Mouse (Mus musculus): ENCODE data around the gene Gpatch8. TPM values are rescaled to one million over a fixed set of nuclear protein-coding genes. Genes with fewer than 3 reads are reported as not detected.

Gene Gpatch8
- total and polyA plus RNA-seq, 3 experiments = 11.5 to 24.7 (median 16.6) TPM

GRCm38 (mm10) chr11:102435754-102436470, 120.3 kb downstream of the Gpatch8 start:
- in situ Hi-C loops (cut with MboI; ENCODE audit: low pct_ligation_motif_present, low pct_unique_long_range_greater_than_20kb, low sequenced_read_pairs) = no loop called here
- TF ChIP-seq HCFC1 (IDR thresholded peaks at IDR 0.05; ENCODE audit: low read depth, low read length) (no peak), SMC3 (IDR thresholded peaks at IDR 0.05; ENCODE audit: low read depth, low read length) (no peak), E2F4 (IDR thresholded peaks at IDR 0.05; ENCODE audit: insufficient replicate concordance, low read depth, low read length) (no peak), MAZ (IDR thresholded peaks at IDR 0.05; ENCODE audit: low read depth, low read length) (no peak), MEF2A (IDR thresholded peaks at IDR 0.05; ENCODE audit: borderline replicate concordance, low read depth, low read length) (no peak), POLR2A (IDR thresholded peaks at IDR 0.05; ENCODE audit: low read depth, low read length) (no peak), NELFE (IDR thresholded peaks at IDR 0.05; ENCODE audit: low read depth, low read length) (no peak), ZC3H11A (IDR thresholded peaks at IDR 0.05; ENCODE audit: low read depth, low read length) (no peak), RCOR1 (conservative IDR thresholded peaks at IDR 0.05; ENCODE audit: low read depth, low read length) (no peak), USF2 (conservative IDR thresholded peaks at IDR 0.05; ENCODE audit: low read depth, low read length) (no peak), JUND (conservative IDR thresholded peaks at IDR 0.05; ENCODE audit: low read depth, low read length) (no peak), MAFK (IDR thresholded peaks at IDR 0.05; ENCODE audit: insufficient replicate concordance, low read length) (no peak), ZMIZ1 (IDR thresholded peaks at IDR 0.05; ENCODE audit: low read depth, low read length) (no peak), CHD1 (IDR thresholded peaks at IDR 0.05; ENCODE audit: low read depth, low read length) (no peak), MYC (IDR thresholded peaks at IDR 0.05; ENCODE audit: low read depth, low read length) (no peak), RAD21 (IDR thresholded peaks at IDR 0.05; ENCODE audit: low read depth, low read length) (no peak), SIN3A (IDR thresholded peaks at IDR 0.05; ENCODE audit: low read length) (no peak), MXI1 (IDR thresholded peaks at IDR 0.05; ENCODE audit: low read depth, low read length) (no peak)
- Histone ChIP-seq H3K27me3 (replicated peaks) (no peaks in the 10 kb centered on the region), H3K4me1 (ENCODE audit: control insufficient read depth in 1 of 2, insufficient read depth in 2 of 2) (peaks cover 27 to 40% of the 10 kb centered on the region in 2 experiments), H3K36me3 (replicated peaks in 1 of 2; ENCODE audit: control insufficient read depth in 1 of 2, insufficient read depth in 1 of 2, low read length in 1 of 2) (peaks cover 24 to 47% of the 10 kb centered on the region in 2 experiments), H3K4me2 (ENCODE audit: insufficient read depth, low read depth, poor library complexity, severe bottlenecking) (no peak overlapping the region), H3K79me2 (replicated peaks; ENCODE audit: control insufficient read depth, extremely low read depth, insufficient read depth, poor library complexity, severe bottlenecking) (no peaks in the 10 kb centered on the region), H3K9me3 (replicated peaks; ENCODE audit: low read length) (peaks cover 29% of the 10 kb centered on the region), H3K9ac (ENCODE audit: insufficient read depth, low read depth) (no peak overlapping the region), H3K27ac (ENCODE audit: insufficient read depth, low read depth) (no peak overlapping the region), H3K4me3 (replicated peaks in 1 of 3; ENCODE audit: low read depth in 2 of 3, low read length in 2 of 3, poor library complexity in 1 of 3) (no peak overlapping the region)
- dilution Hi-C loops (cut with MboI; ENCODE audit: extremely low pct_ligation_motif_present, extremely low pct_unique_long_range_greater_than_20kb, low sequenced_read_pairs) = no loop called here
- no peak for DNase-seq (ENCODE audit: extremely low read depth)

- H3K36me3 ChIP-seq (replicated peaks in 1 of 2; ENCODE audit: control insufficient read depth in 1 of 2, insufficient read depth in 1 of 2, low read length in 1 of 2) = peaks cover 24 to 47% of the 10 kb centered on the region in 2 experiments
- TF ChIP-seq POLR2A (IDR thresholded peaks at IDR 0.05; ENCODE audit: low read depth, low read length) = no peak
- TF ChIP-seq PAX5 (IDR thresholded peaks at IDR 0.05; ENCODE audit: low read length) = no peak
- no peak for TF ChIP-seq MAZ (IDR thresholded peaks at IDR 0.05; ENCODE audit: low read depth, low read length)
- TF ChIP-seq ZMIZ1 (IDR thresholded peaks at IDR 0.05; ENCODE audit: low read depth, low read length) = no peak
- TF ChIP-seq USF2 (conservative IDR thresholded peaks at IDR 0.05; ENCODE audit: low read depth, low read length) = no peak
- no peak for TF ChIP-seq MYC (IDR thresholded peaks at IDR 0.05; ENCODE audit: low read depth, low read length)
- no peak for TF ChIP-seq ZC3H11A (IDR thresholded peaks at IDR 0.05; ENCODE audit: low read depth, low read length)
Observed at GRCm38 (mm10) chr11:102434816-102435705, 121.1 kb downstream of the Gpatch8 start.

More at GRCm38 (mm10) chr11:102434816-102435705, 121.1 kb downstream of the Gpatch8 start:
- Histone ChIP-seq H3K27me3 (replicated peaks) (no peaks in the 10 kb centered on the region), H3K4me3 (replicated peaks in 1 of 3; ENCODE audit: low read depth in 2 of 3, low read length in 2 of 3, poor library complexity in 1 of 3) (no peak overlapping the region), H3K4me2 (ENCODE audit: insufficient read depth, low read depth, poor library complexity, severe bottlenecking) (no peak overlapping the region), H3K9ac (ENCODE audit: insufficient read depth, low read depth) (no peak overlapping the region), H3K27ac (ENCODE audit: insufficient read depth, low read depth) (no peak overlapping the region), H3K4me1 (ENCODE audit: control insufficient read depth in 1 of 2, insufficient read depth in 2 of 2) (peaks cover 27 to 40% of the 10 kb centered on the region in 2 experiments), H3K79me2 (replicated peaks; ENCODE audit: control insufficient read depth, extremely low read depth, insufficient read depth, poor library complexity, severe bottlenecking) (no peaks in the 10 kb centered on the region), H3K9me3 (replicated peaks; ENCODE audit: low read length) (peaks cover 29% of the 10 kb centered on the region)
- dilution Hi-C loops (cut with MboI; ENCODE audit: extremely low pct_ligation_motif_present, extremely low pct_unique_long_range_greater_than_20kb, low sequenced_read_pairs) (no loop called here), in situ Hi-C loops (cut with MboI; ENCODE audit: low pct_ligation_motif_present, low pct_unique_long_range_greater_than_20kb, low sequenced_read_pairs) (loop anchor here (5.0 kb wide), 1 partner anchor 133 kb away; no protein-coding TSS in a partner anchor)
- DNase-seq (ENCODE audit: extremely low read depth) = no peak

Data from CH12.LX (cell line).